Mouse (Mus musculus) embryo, embryonic 10.5 days (tissue): ENCODE results near the gene Mup13.
"Not testable (repeated sequence)": the region's sequence is repeated elsewhere in the genome, so short reads cannot be mapped to it uniquely, and the experiment has no call there.

Source experiments
- DNase-seq: peaks from one replicate; pipeline ENCODE4 v3.0.0-alpha.2; 2015; ENCODE audit warnings: low spot score

Mup13 gene

GRCm38 (mm10) chr4:61228186-61228585 is at the start of gene Mup13:
Mup13 (minus strand) TSS chr4:61228286.
- DNase-seq = not testable (repeated sequence)
